Mouse (Mus musculus) gastrocnemius, adult 18-20 months (tissue): ENCODE measurements around the gene Efna1. TPM values are rescaled to one million over a fixed set of nuclear protein-coding genes. Genes with fewer than 3 reads are reported as not detected.
A peak's percentile ranks its signal among the peaks of the same experiment; 100 is the strongest.

Experiments used
- microRNA-seq: library from miRNA; unstranded; fragments of <30 nt; microRNA quantifications from one replicate; pipeline ENCODE4 v1.2.0, GENCODE M21; 2021
- total RNA-seq, 2 experiments: library from RNA; stranded (reverse); gene quantifications; 2 replicates each; pipeline ENCODE4 v1.2.3; 2021

The Efna1 gene
- total RNA-seq, 2 experiments from 2014 or later: 5.7 to 18.8 TPM

Small RNAs within 50 kb of the gene (microRNA-seq; reads per million reads assigned to microRNA genes)
- 29.0 reads per million, percentile 41 among the genes with 10 or more reads in this experiment for gene Mir92b

Other genes starting within 250 kb of the Efna1 start
- gene Rusc1, start 187.8 kb downstream of the Efna1 start, total RNA-seq: 10 to 100 TPM; 15.4 to 20.2 TPM
- not detected for gene Gm43738, start 180.0 kb downstream of the Efna1 start, total RNA-seq
- 10 to 100 TPM; 27.2 to 27.8 TPM for gene Fdps, start 179.2 kb downstream of the Efna1 start, total RNA-seq
- not detected for gene Pklr, start 145.0 kb downstream of the Efna1 start, total RNA-seq
- under 1 TPM; 0.14 to 0.26 TPM for gene Hcn3, start 120.9 kb downstream of the Efna1 start, total RNA-seq
- 10 to 100 TPM; 16.6 to 18.6 TPM for gene Clk2, start 116.3 kb downstream of the Efna1 start, total RNA-seq
- gene Scamp3, start 103.7 kb downstream of the Efna1 start, total RNA-seq: 10 to 100 TPM; 37.8 to 38.4 TPM
- 10 to 100 TPM; 16.5 to 22.2 TPM for gene Fam189b, start 98.0 kb downstream of the Efna1 start, total RNA-seq
- gene Gba, start 78.2 kb downstream of the Efna1 start, total RNA-seq: 10 to 100 TPM; 15.5 to 17.8 TPM
- gene Thbs3, start 66.0 kb downstream of the Efna1 start, total RNA-seq: 1 to 10 TPM; 3.6 to 9.2 TPM
- gene Mtx1, start 54.1 kb downstream of the Efna1 start, total RNA-seq: 10 to 100 TPM; 45.4 to 46.7 TPM
- under 1 TPM; 0.18 to 0.40 TPM for gene Muc1, start 52.1 kb downstream of the Efna1 start, total RNA-seq
- gene Krtcap2, start 35.2 kb downstream of the Efna1 start, total RNA-seq: 10 to 100 TPM; 70.2 to 74.5 TPM
- under 1 TPM; 0.14 to 0.31 TPM for gene Trim46, start 34.8 kb downstream of the Efna1 start, total RNA-seq
- 10 to 100 TPM; 22.6 to 24.3 TPM for gene Dpm3, start 21.8 kb downstream of the Efna1 start, total RNA-seq
- 1 to 10 TPM; 7.0 to 8.9 TPM for gene Slc50a1, start 10.6 kb downstream of the Efna1 start, total RNA-seq
- not detected for gene Efna3, start 41.8 kb upstream of the Efna1 start, total RNA-seq
- gene Efna4, start 56.9 kb upstream of the Efna1 start, total RNA-seq: not detected
- 10 to 100 TPM; 16.9 to 26.1 TPM for gene Adam15, start 68.9 kb upstream of the Efna1 start, total RNA-seq
- gene Dcst2, start 80.8 kb upstream of the Efna1 start, total RNA-seq: not detected
- gene Dcst1, start 84.1 kb upstream of the Efna1 start, total RNA-seq: not detected
- 10 to 100 TPM; 26.4 to 28.3 TPM for gene Zbtb7b, start 113.6 kb upstream of the Efna1 start, total RNA-seq
- under 1 TPM in 1 of 2 experiments, not detected in 1; 0.59 TPM for gene Lenep, start 121.7 kb upstream of the Efna1 start, total RNA-seq
- 10 to 100 TPM; 45.2 to 51.6 TPM for gene Flad1, start 130.7 kb upstream of the Efna1 start, total RNA-seq
- 1 to 10 TPM; 2.2 to 2.7 TPM for gene Cks1b, start 137.2 kb upstream of the Efna1 start, total RNA-seq
- gene Shc1, start 137.3 kb upstream of the Efna1 start, total RNA-seq: 10 to 100 TPM; 14.7 to 19.1 TPM
- 10 to 100 TPM in 1 of 2 experiments, 1 to 10 TPM in 1; 7.8 to 11.6 TPM for gene Pygo2, start 149.1 kb upstream of the Efna1 start, total RNA-seq
- gene Pbxip1, start 155.6 kb upstream of the Efna1 start, total RNA-seq: 100 to 1,000 TPM; 226 to 236 TPM
- gene Pmvk, start 173.4 kb upstream of the Efna1 start, total RNA-seq: 1 to 10 TPM; 8.7 to 9.2 TPM
- 1 to 10 TPM; 4.2 to 4.4 TPM for gene Kcnn3, start 239.0 kb upstream of the Efna1 start, total RNA-seq